Mouse (Mus musculus) monocyte, adult 5-6 weeks (primary cell): ENCODE results near the gene Enpp7. TPM values are rescaled to one million over a fixed set of nuclear protein-coding genes. Genes with fewer than 3 reads are reported as not detected.

Experiments
- ATAC-seq: fragments of 153-309, 156-312 bp; replicated peaks from 2 replicates; pipeline ENCODE4 v1.8.0; 2017; ENCODE audit warnings: mild to moderate bottlenecking; ENCODE audit not compliant: low TSS enrichment, insufficient number of reproducible peaks, severe bottlenecking, poor library complexity, low FRiP score
- total RNA-seq: library from RNA; stranded (forward); fragments of 200-1000, 200-491, 200-594 nt; gene quantifications from 3 replicates; pipeline ENCODE4 v1.2.3, GENCODE M21; 2017

Enpp7 gene
- total RNA-seq, 1 experiment from 2014 or later = not detected

DNA sequence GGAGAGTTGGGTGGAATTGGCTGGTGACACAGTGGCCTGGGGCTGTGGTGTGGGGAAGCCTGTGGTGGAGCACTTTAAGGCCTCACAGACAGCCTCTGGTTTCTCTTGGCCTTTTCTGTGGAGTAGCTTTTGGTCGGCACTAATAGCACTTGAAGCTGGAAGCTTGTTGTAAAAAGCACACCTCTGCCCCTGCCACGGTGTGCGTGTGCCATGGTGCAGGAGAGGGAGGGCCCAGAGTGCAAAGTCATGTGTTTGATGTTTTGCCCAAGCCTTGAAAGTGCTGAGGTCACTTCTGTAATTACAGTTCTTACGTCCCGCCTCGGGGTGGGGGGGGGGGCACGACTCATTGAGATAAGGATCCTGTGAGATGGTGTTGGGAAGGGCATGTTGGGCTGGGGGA lies 36.3 kb downstream of the Enpp7 start:
- no peak for ATAC-seq

DNA sequence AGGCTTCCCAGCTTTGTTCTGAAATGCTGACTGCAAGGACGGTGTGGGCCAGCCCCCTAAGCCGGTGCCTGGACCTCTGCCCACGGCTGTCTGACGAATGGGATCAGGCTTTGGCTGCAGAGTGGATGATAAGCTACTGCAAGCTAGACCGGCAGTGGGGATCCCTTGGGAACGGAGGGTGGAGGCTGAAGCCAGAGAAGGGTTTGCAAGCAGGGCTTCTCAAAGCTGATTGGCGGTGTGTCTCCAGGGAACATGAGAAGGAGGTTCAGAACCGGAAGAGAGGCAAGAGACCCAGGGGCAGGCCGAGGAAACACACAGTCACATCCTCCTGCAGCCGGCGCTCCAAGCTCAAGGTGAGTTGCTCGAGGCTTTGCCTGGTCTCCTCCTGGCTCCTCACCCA lies 38.2 kb downstream of the Enpp7 start:
- no peak for ATAC-seq

- peak; percentile 83 for ATAC-seq
These were observed 46.0 kb downstream of the Enpp7 start for GRCm38 (mm10) chr11:119033874-119034558.

DNA sequence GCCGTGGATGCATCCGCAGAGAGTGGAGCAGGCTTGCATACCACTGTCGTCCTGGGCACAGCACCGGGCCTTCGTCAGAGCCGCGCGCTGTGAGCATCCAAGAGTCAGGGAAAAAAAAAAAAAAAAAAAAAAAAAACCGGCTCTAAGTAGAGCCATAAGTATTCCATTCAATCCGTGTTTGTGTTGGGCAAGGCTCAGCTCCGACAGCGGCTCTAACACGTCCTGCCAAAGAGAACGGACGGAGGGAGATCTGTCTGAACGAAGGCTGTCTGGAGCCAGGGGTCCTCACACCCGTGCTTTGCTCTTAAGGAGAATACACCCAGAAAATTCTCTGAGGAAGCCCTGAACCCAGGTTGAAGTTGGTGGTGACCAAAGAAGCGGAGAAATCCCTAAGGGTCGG lies 46.6 kb downstream of the Enpp7 start:
- ATAC-seq = no peak

DNA sequence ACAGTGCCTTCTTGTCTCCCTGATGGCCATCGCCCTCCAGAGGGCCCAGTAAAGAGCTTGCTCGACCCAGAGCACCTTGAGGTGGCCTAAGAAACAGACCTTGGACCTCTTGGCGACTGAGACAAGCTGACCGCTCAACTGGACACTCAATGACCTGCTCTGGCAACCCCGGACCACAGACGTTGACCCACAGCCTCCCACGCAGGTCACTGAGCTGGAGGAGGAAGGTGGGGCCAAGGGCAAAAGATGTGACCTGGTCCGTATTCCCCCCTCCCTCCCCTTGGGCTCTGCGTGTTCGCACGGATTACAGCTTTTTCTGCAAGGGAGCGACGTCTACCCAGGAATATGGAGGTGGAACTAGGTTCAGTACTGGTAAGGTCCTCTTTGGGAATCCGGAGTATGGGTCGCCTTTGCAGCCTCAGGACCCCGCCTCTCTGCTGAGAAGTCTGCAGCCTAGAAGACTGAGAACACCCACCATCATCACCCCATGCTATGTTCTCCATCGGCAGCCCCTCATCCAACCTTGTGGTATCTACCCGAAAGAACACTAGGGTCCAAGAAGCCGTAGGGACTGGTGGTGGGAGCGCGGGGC lies 47.2 kb downstream of the Enpp7 start:
- 0 out of 2 replicates have a peak, but pooled peaks have one; percentile 7 for ATAC-seq

DNA sequence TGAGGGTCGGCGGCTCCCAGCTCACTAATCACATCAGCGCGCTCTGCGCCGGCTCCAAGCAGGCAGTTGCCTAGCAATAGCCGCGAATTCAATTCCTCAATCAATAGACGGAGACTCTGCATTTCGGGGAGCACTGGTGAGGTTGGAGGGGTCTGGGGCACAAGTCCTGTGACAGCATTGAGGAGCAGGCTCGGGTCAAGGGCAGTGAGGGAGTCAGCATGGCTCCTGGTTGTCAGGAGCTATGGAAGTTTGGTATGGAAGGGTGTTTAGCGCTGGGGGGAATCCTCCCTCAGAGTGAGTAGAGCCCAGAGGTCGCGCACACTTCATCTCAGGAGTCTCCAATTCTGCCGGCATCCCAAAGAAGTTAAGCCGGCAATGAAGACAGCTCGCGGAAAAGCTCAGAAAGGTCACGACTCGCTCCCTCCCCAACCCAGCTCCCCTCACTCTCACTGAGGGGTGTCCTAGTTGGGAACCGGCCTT lies 47.7 kb downstream of the Enpp7 start:
- no peak for ATAC-seq

GRCm38 (mm10) chr11:119036447-119036846 lies 48.5 kb downstream of the Enpp7 start:
- no peak for ATAC-seq

DNA sequence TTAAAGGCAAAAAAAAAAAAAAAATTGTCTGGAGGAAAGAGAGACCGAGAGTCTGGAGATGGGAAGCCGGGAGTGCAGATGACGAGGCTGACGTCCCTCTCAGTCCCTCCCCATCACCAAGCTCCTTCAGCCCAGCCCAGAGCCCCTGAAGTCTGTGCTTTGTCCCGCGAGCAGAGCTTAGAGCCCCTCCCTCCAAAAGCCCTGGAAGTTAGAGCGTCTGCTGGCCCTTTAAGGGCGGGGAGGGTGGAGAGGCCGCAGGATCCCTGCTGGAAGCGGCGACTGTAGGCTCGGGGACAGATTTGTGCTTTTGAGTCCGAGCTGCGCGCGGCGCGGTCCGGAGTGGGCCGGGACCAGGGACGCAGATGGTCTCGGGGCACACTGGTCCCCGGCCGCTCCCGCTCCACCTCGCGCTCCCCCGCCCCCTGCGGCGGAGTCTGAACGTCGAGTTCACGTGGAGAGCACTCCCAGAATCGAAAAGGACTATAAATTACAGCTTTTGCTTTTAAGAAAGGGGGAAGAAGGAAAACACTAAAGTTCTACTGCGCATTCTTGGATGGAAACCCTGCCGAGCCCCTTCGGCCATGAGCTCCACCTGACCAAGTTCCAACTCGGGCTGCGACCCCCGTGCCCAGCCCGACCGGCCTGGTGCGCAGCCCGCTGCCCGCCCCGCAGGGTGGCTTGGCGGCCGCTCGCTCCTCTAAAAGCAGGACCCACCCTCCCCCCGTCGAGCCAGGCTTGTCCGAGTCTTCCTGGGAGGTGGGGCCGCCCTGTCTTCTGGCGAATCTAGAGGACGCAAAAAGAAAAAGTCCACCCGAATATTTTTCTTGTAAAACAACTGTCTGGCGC lies 49.2 kb downstream of the Enpp7 start:
- no peak for ATAC-seq

DNA sequence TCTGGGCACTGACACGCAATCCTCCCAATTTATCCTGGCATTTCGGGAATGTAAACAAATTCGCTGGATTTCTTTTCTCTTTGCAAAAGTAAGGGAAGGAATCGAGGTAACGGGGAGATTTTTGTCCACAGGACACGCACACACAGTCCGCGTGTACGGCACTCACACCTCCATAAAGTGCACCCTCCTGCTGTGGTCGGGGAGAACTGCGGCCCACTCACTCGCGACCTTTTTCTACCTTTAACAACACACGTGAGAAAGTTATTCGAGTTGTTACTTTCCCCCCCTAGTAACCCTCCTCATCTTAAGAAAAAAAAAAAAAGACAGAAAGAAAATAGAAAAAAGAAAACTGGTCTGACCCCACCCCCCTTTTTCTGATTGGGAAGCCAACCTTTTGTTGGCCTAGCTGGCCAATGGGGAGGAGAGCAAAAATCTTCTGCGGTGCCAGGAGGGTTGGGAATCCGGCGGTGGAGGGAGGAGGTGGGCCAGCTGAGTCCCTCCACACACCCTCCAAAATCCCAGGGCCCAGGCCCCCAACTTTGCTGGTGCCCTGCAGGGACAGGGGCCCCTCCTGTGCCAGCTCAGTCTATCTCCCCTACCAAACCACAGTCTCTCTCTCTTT lies 49.9 kb downstream of the Enpp7 start:
- ATAC-seq = no peak

- no peak for ATAC-seq
These were observed 50.9 kb downstream of the Enpp7 start for GRCm38 (mm10) chr11:119038744-119039484.

DNA sequence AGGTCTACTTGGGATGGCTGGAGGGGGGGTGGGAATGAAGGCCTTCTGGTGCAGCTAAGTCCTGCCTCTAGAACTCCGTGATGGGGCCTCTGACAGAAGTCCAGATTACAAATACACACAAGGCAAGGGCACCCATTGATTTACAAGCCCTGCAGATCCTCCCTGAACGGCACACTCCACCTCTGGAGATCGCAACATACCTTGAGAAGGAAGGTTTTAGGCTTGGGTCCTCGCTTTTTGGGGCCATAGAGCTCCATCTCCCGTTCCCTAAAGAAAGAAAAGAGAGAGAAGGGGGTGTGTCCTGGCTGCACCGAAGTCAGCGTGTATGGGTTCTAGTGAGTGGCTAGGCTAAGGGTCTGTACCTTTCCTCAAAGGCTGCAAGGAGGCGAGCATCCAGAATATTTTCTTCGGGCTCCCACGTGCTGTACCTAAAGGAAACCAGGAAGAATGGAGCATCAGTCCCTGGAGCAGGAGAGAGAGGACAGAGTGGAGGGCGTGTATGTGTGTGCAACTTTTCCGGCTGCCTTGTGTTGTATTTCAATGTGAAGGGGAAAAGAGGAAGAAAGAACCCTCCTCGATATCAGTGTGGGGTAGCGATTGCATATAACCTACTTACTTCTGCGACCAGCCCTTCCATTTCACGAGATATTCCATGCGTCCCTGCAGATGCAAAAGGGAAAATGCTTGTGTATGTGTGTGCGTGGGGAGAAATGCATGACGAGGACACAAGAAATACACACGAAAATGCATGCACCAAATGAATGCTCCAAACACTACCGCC lies 51.9 kb downstream of the Enpp7 start:
- no peak for ATAC-seq

DNA sequence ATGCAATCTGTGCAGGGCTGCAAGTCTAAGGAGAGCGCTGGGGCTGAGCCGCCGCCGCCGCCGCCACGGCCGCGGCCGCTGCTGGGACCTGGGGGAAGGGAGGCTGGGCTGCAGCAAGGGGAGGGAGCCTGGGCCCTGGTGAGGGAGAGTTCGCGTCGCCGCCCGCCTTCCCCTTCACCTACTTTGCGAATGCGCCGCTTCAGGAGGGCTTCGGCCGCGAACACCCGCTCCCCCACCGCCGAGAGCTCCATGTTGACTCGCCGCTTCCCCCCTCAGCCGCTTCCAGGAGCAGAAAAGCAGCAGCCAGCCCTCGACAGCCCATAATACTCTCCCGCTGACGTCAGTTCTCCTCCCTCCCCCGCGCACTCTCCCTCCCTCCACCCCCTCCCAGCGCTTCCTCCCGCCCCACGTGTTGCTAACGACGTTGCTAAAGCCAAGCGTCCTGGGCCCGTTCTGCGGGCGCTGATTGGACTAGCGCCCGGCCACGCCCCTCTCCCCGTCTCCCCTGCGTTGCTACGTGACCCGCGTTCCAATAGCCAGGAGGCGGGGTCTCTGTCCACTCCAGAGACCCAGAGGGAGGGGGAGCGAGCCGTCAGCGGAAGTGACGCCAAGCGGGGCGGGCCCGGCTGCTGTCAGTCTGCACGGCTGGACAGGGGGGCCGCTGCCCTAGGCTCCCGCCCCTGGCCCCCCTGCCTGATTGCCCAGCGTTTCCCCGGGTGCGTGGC lies 52.8 kb downstream of the Enpp7 start, which contains the start of gene Cbx8:
Gene Cbx8, minus strand, starts transcription at position 370 of the 725 bp plus-strand sequence.
- peak; percentile 91 for ATAC-seq

GRCm38 (mm10) chr11:119041325-119041716 lies 53.3 kb downstream of the Enpp7 start:
- ATAC-seq = no peak

- ATAC-seq = no peak
These were observed 53.9 kb downstream of the Enpp7 start for GRCm38 (mm10) chr11:119041750-119042465.
